Mouse (Mus musculus) ovary, postnatal 10 days (tissue): Measurements from ENCODE around the gene Tdrd9.
A peak's percentile ranks its signal among the peaks of the same experiment; 100 is the strongest.
"Not testable (repeated sequence)": the region's sequence is repeated elsewhere in the genome, so short reads cannot be mapped to it uniquely, and the experiment has no call there.

Experiments used
- DNase-seq: peaks from one replicate; pipeline ENCODE4 v3.0.0; 2022; ENCODE audit warnings: low spot score

Gene Tdrd9

DNA sequence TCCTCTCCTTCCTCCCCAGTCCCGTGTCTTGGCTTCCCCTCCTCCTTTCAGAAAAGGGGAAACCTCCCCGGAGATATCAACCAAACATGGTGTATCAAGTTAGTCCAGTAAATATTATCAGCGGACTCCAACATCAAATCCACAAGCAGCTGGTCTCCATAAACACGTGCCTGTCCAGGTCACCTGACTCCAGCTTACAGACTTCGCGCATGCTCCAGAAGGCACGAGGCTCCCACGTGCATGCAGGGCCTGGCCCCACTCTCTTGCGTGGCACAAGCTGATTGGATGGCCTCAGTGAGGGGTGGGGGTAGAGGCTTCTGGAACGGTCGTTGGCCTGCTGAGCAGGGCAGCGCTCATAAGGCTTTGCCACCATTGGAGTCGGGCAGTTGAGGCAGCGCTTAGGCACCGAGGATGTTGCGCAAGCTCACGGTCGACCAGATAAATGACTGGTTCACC, at the start of gene Tdrd9:
Gene Tdrd9, plus strand, starts transcription at position 329 of the 456 bp plus-strand sequence.
- DNase-seq: no peak

DNA sequence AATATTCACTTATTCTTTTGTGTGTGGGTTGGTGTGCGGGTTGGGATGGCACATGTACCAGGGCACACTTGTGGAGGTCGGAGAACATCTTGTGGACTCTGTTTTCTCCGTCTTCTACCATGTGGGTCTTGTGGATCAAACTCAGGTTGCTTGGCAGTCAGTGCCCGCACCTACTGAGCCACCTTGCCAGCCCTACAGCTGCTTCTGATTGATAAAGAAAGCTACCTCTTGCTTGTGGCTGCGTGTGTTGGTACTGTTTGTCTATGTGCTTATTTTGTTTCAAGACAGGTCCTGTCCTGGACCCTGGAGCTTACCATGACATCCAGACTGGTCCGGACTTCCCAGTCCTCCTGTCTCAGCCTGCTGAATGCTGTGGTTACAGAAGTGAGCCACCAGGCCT, 48.2 kb upstream of the Tdrd9 start:
- DNase-seq: no peak

DNA sequence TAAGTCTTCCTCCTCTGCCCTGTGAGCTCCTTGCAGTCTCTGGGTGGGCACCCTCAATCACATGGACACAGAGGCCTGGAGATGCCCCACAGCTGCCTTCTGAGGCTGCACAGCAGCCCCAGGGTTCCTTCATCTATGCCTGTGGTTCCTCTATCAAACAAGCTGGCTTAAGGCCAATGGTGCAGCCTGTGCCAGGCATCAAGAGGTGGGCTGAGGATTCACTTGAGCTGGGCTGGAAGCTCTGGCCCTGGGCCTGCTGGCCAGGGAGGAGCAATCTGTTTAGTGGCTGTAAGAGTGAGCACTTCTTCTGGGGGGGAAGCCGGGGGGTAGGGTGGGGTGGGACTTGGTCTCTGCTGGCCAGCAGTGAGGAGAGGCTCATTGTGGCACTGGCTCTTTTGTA, 44.0 kb upstream of the Tdrd9 start:
- DNase-seq: no peak

DNA sequence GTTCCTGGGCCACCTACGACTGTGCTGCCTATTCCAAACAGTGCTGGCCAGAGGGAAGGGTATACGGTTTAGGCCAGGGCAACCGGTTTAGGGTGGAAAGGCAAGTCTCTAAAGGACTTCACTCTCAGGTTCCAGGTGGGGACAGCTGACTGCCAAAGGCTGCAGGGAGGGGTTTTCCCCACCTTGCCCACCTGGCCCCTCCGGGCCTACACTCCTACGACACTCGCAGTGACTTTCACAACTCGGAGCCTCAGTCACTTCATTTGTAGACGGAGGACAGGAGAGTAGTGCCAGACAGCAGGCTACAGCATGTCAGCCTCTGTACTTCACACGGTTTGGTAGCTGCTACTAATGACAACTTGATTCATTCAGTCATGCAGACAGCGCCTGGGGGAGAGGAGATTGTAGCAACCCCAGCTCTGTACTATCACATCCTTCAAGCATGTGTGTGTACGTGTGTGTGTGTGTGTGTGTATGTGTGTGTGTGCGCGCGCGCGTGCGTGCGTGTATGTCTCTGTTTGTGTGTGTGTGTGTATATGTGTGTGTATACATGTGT, 42.9 kb upstream of the Tdrd9 start:
- no peak for DNase-seq

DNA sequence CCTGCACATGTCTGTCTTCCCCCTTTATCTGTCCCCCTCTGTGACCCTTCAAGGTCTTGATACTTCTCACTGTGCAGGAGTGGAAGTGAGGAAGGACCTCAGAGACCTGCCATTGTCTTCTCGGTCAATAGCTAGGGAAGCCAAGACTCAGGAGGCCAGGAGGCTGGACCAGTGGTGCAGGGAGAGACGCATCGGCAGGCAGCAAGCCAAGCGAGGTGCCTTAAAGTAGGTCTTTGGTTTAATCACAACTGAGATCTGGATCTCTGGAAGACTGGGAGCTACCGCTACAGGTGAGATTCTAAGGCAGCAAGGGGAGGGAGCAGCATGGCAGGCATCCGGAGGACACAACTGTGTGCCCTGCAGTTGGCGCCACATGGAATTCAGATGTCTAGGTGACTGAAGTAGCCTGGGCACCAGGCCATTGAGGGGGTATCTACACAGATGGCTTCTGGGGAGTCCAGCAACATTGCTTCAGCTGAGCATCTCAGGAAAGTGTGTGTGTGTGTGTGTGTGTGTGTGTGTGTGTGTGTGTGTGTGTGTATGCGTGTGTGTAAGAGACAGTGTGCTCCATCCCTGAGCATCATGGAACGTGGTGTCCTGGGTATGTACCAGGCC, 39.8 kb upstream of the Tdrd9 start:
- no peak for DNase-seq

DNA sequence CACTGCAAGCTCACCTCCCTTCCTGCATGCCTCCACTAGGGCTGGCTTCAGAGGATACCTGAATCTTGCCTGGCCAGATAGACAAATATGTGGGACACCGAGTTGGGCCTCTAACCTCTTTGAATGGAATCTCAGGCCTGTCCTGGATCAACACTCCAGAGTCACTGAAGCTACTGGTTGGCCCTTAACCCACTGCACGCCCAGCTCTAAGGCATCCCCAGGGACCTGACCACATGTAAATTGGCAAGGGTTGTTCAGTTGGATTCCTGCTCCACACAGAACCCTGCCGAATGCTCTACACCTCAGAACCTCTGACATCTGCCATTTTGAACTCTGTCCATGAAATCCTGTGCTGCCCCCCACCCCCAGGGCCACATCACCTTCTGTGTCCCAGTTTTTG, 38.8 kb upstream of the Tdrd9 start:
- DNase-seq: no peak

DNA sequence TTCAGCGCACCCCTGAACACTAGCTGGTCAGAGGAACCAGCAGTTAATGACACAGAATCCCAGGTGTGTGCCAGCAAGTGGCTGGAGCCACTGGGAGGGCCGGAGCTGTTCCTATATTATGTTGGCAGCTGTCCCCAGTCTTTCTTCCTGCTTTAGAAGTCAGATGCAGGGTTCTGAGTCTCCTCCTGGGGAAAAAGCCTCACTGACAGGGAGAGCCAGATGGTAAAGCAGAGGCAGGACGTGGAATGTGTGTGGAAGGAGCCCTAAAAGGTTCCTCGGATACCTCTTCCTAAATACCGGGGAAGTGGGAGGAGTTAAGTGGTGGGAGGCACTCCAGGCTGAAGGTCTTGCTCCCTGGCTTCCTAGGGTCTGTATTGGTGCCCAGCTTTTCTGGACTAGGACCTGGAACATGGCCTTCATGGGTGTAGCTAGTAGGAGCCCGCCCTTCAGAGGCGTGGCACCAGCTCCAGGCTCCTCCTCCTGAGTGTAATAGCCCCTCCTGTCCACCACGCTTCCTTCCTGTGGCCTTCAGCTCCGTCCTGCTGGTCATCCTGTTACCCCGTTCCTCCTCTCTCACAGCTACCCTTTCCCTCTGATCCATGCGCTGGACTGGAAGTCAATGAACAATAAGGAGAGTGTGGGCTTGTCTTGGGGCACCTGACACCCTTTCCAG, 38.2 kb upstream of the Tdrd9 start:
- DNase-seq: no peak

DNA sequence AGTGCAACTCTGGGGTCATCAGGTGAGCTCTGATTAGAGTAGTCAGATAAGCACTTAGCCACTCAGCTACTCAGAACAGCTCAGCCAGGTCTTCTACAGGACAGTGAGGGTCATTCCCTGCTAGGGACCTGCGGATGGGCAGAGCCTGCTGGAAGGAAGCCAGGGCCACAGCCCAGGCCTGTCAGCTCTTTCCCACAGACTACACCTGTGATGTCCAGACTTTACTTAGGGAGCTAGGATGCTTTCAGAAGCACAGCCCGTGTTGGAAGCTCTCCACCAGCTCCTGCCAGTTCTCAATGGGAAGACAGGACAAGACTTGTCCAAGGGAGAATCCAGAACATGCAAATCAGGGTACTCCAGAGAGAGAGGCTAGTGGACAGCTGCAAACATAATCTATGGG, 37.4 kb upstream of the Tdrd9 start:
- DNase-seq: no peak

DNA sequence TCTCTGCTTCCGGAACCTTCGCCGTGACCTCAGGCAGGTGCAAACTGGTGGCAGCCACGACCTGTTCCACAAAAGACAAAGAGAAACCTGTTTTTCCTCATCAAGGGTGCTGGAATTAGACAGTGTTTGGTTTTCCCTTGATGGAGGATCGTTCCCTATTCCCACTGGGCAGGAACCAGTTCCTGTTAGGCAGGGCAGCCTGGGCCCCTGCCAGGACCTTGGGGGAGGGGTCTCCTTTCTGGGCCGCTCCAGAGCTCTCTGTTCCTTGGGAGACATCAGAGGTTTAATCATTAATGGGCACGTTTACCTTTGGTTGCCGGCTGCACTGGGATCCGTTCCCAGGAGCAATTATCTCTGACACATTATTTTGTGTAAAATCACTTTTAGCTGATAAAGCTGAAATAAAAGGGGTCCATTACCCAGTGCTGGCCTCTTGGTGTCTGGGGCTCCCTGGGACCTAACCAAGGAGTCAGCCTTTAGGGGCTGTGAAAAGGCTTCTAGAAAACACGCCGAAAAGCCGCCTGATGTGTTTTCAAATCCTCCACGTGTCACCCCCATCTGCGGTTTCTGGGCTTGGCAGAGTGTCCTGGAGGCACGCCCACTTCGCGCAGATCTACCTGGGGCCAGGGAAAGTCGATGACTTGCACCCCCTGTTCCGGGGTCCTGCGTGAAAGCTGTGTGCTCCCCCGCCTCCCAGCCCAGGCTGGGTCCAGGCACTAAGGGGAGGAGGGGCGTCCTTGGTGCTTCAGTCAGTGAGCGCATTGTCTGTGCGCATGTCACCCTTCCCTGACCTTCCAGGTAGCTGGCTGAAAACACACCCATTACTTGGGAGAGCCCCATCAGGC, 34.4 kb upstream of the Tdrd9 start:
- peak; percentile 66 for DNase-seq

DNA sequence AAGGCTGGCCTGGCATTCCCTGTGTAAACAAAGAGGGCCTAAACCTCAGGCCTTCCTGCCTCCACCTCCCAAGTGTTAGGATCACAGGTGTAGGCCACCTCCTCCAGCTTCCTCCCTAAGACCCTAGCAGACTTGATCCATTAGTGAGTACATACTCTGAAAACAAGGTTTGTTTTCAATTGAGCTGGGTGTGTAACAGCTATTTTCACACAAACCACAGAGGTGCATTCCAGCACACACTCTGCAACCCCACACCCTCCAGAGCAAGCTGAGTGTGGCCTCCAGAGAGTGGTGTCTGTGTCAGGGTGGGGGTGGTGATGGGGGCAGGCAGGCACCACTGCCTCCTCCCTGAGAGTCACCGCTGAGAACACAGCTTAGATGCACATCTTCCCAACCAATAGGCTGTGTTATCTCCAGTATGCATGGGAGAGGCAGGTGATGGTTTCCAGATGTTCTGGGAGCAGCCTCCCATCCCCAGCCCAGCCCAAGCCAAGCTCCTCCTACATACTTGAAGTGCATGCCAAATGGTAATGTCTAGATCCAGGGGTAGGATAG, 32.7 kb upstream of the Tdrd9 start:
- no peak for DNase-seq

DNA sequence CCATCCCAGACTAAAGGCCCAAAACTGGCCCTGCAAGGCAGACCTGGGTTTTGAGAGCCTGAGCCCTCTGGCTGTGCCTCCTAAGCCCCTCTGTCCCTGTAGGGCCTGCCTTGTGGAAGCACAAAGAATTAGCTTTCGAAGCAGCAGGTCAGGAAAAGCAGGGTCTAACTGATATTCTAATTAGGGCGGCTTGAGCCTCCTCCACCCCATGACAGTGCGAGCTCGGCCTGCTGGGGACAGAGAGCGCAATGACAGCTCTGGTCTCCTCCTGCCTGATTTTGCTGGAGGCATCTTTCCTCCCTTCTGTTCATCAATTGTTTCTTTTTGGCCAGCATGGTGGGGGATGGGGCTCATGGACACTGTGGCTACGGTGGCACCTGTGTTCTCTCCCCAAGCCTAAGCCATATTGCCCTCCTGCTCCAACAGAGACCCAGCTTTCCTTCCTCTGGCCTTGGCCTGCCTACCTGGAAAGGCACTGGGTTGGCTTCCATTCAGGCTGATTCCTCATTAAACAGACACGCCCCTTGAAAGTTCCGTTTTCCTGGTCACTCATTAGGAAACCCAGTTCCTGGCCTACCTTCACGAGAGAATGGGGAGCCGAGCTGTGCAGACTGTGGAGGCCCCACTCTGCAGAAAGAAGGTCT, 27.8 kb upstream of the Tdrd9 start:
- DNase-seq: no peak

DNA sequence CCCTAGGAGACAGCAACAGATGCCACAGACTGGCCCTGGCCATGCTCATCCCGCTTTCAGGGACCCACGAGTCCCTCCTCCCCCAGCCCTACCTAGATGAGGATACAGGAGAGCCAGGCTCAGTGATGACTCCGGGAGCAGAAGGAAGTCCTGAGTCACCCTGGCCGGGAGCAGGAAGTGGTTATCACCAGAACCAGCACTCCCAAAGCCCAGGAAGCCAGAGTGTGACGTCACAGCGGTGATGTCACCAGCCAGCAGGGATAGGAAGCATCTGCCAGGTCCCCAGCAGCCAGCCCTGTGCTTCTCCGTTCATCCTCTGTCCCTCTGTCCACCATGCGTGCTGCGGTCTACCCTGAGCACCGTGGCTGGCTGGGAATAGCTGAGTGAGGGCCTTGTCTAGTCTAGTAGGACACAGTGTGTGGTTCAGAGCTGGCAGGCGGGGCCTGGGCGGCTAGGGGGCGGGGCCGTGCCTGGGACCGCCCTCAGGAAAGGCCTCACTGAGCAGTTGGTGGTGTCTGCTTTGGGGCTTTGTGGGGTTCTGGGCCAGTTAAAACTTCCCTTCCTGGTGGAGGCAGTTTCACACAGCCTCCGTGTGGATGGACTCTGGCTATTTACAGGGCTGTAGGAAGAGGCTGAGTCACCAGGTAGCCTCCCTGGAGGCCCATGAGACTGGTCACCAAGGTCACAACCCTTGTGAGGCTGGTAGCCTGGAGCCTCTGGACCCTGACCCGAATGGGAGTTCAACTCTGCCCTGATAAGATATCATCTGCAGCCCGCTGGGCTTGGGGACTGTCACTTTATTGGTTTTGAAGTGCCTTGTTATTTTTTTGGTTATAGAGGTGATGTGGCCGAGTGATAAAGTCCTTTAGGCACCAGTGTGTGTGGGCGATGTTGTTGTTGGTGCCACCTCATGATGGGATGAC, 27.0 kb upstream of the Tdrd9 start:
- not testable (repeated sequence) for DNase-seq

DNA sequence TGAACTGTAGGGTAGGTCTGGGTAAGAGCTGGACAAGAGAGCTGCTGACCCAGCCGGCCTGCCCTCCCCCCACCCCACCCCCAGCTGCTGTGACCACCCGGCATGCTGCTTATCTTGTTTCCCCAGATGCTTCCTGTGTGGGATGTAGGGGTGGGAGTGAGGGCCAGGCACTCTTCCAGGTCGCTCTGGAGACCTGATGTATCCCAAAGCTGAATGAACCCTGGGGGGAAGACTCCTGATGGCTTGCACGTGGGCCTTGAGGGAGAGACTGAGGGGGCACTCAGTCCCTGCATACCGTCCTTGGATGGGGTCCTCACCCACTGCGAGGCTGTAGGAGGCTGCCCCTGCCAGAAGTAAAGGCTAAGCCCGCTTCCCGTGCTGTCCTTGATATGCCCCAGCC, 26.2 kb upstream of the Tdrd9 start:
- no peak for DNase-seq

DNA sequence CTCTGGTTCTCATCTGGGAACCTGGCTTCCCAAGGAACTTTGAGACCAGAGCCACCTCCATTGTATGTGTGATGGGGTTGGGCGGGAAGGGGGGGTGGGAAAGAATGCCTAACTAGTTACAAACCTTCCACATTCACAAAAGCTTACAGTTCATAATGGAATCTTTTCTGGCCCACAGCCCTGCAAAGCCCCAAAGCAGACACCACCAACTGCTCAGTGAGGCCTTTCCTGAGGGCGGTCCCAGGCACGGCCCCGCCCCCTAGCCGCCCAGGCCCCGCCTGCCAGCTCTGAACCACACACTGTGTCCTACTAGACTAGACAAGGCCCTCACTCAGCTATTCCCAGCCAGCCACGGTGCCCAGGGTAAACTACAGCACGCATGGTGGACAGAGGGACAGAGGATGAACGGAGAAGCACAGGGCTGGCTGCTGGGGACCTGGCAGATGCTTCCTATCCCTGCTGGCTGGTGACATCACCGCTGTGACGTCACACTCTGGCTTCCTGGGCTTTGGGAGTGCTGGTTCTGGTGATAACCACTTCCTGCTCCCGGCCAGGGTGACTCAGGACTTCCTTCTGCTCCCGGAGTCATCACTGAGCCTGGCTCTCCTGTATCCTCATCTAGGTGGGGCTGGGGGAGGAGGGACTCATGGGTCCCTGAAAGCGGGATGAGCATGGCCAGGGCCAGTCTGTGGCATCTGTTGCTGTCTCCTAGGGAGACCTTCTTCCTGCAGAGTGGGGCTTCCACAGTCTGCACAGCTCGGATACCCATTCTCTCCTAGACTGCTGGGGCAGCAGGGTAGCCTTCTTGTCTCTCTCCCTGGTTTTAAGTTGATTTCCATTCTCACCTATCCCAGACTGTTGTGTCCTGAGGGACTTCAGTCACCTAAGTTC, 25.3 kb upstream of the Tdrd9 start:
- not testable (repeated sequence) for DNase-seq

DNA sequence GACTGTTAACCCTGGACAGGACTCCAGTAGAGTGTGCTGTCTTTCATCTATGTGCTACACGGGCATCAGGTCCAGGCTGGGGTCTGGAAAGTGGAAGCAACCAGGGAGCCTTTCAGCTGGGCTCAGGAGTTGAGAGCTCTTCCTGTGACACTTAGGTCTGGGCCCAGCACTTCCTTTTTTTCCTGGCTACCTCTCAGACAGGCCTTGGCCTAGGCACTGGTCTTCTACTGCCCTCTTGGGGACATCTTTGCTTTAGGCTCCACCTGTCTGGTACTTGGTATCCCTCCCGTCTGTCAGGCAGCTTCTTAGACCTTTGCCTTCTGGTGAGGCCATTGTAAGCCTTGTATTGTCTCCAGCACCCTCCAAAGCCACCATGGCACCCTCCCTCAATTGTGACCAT, 24.6 kb upstream of the Tdrd9 start:
- no peak for DNase-seq

DNA sequence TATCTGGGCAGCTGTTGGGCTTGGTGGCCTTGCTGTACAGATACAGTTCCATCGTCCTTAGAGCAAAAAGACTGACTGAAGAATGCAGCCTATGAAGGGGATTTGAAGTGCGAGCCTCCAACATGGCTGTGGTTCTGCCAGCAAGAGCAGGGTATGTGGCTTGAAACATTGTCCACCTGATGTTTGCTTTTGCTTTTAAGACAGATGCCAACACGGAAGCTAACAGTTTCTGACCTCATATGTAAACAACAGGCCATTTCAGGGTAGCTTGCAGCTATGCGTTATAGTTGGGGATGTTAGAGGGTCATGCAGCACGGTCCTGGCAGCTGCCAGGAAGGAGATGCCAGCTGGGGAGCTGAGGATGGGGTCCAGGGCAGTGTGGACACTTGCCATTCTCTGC, 20.9 kb upstream of the Tdrd9 start:
- no peak for DNase-seq

DNA sequence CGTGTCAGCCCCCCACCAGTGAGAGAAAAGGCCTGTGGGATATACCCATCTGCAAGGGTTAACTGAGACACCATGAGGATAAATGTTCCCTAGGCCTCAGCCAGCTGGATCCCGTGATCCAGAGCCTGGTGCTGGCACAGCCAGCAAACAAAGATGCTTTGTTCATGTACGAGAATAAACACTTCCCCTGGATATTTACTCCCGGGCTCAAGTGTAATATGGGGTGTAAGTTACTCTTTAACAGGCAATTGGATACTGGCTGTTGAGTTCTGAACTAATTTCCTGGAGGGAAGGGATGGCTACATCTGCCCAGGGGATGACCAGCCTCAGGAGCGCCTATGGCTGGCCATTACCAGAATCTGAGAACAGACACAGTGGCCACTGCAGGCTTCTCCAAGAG, 19.7 kb upstream of the Tdrd9 start:
- DNase-seq: no peak

DNA sequence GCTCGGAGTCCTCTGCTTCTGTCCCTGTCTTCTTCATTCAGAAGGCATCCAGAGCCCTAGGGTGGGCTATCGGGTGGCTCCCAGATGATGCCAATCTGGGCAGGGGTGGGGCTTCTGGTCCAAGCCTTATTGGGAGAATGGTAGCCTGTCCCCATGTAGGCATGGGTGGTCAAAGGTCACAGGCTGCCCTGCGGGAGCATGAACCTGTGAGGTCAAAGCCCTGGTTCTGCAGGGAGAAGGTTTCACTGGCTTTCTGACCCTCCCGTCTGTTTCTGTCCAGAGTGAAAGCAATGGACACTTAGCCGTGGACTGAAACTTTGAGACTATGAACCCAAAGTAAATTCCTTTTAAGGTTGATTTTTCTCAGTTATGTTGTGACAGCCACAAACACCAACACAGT, 15.2 kb upstream of the Tdrd9 start:
- no peak for DNase-seq

DNA sequence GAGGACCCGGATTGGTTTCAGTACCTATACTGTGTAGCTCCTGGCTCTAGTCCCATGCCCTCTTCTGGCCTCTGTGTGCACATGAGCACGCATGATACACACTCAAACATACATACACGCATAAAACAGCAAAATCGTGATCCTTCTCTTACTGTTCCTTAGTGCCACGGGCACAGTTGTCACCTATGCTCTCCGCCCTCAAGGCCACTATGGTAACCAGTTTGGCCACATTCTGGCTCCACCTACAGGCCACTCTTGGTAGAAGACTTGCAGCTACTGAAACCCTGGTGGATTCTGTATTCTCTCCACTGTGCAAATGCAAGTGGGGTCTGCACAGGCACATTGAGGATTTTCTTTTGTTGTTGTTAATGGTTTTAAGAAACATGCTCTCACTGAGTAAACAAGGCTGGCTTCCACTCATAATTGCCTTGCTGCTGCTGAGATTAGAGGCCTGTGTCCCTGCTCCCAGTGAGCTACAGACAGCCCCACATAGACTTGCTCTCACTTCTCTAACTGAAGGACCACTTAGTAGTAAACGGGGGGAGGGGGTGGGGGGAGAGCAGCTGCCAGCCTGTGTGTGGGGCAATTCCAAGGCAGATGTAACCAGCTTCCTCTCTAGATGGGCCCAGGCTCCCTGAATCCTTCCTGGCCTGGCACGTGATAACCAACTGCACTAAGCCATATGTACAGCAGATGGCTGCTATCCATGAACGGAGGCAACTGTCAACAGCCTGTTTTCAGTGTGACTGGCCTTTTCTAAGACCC, 13.1 kb upstream of the Tdrd9 start:
- DNase-seq: peak; percentile 48
